Mouse (Mus musculus) MEL (cell line): ENCODE results near the gene Hoxa3.

Source experiments
- CHD1 ChIP-seq: IDR thresholded peaks from 2 replicates; pipeline ENCODE4 v1.6.1; 2012; ENCODE audit warnings: low read depth, mild to moderate bottlenecking, inconsistent platforms, low read length, improper control_type of control experiment
- CTCF ChIP-seq, 3 experiments: IDR thresholded peaks in 2 of 3; conservative IDR thresholded peaks in 1 of 3; 2 replicates each; pipeline ENCODE4 v1.5.1; 2011 to 2012; ENCODE audit warnings: low read length in 3 of 3, low read depth in 2 of 3, mild to moderate bottlenecking in 2 of 3, improper control_type of control experiment in 1 of 3, inconsistent platforms in 1 of 3, mixed read lengths in 1 of 3, moderate library complexity in 1 of 3; ENCODE audit not compliant: control insufficient read depth in 1 of 3, insufficient read depth in 1 of 3, poor library complexity in 1 of 3, severe bottlenecking in 1 of 3
- EP300 ChIP-seq, 2 experiments: IDR thresholded peaks; 2 replicates each; pipeline ENCODE4 v1.6.1; 2011; ENCODE audit warnings: improper control_type of control experiment in 2 of 2, low read length in 2 of 2, low read depth in 1 of 2, mild to moderate bottlenecking in 1 of 2
- ETS1 ChIP-seq: IDR thresholded peaks from 2 replicates; pipeline ENCODE4 v1.6.1; 2012; ENCODE audit warnings: low read depth, mild to moderate bottlenecking, inconsistent platforms, low read length, improper control_type of control experiment, moderate library complexity
- GATA1 ChIP-seq: IDR thresholded peaks from 2 replicates; pipeline ENCODE4 v1.6.1; 2011; ENCODE audit warnings: low read depth, low read length, improper control_type of control experiment
- MAX ChIP-seq: IDR thresholded peaks from 2 replicates; pipeline ENCODE4 v1.6.1; 2011; ENCODE audit warnings: low read length, improper control_type of control experiment
- POLR2AphosphoS2 ChIP-seq: IDR thresholded peaks from 2 replicates; pipeline ENCODE4 v1.6.1; 2011; ENCODE audit warnings: low read length, improper control_type of control experiment
- SMC3 ChIP-seq: IDR thresholded peaks from 2 replicates; pipeline ENCODE4 v1.6.1; 2011; ENCODE audit warnings: low read depth, low read length, improper control_type of control experiment
- UBTF ChIP-seq: IDR thresholded peaks from 2 replicates; pipeline ENCODE4 v1.6.1; 2012; ENCODE audit warnings: low read depth, mild to moderate bottlenecking, inconsistent platforms, low read length, improper control_type of control experiment, moderate library complexity, borderline replicate concordance; ENCODE audit not compliant: insufficient read depth
- USF1 ChIP-seq: IDR thresholded peaks from 2 replicates; pipeline ENCODE4 v1.6.1; 2014; ENCODE audit warnings: low read depth, mild to moderate bottlenecking, inconsistent platforms, low read length, improper control_type of control experiment, moderate library complexity
- ZC3H11A ChIP-seq: IDR thresholded peaks from 2 replicates; pipeline ENCODE4 v1.6.1; 2012; ENCODE audit warnings: low read depth, mild to moderate bottlenecking, inconsistent platforms, low read length, improper control_type of control experiment
- ZNF384 ChIP-seq: IDR thresholded peaks from 2 replicates; pipeline ENCODE4 v1.6.1; 2012; ENCODE audit warnings: low read depth, mild to moderate bottlenecking, inconsistent platforms, low read length, improper control_type of control experiment

DNA sequence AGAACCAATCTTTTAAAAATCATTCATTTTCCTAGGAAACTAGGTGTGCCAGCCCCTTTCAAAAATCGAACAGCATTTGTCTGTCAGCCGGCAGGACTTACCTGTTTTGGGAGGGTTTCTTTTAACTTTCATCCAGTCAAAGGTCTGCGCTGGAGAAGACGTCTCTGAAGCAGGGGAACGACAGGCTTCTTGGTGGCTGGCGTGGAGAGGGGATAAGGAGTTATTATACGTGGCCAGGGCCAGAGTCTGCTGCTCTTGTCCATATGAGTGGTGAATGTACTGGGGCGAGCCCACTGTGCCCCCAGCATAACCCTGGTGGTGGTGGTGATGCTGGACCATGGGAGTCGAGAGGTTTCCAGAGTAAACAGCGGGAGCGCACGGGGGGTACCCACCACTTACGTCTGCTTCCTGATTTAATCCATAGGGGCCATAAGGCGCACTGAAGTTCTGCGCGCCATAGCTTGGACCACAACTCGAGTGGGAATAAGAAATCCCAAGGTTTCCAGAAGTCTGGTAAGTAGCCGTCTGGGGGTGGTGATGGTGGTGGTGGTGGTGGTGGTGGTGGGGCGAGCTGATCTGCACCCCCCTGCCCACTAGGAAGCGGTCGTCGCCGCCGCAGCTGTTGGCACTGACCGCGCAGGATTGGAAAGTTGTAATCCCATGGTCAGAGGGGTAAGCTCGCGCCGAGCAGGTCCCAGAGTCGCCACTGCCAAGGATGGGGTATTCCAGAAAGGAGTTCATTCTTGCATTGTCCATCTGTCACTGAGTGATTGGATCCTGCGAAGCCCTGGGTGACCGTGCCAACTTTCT is 55.5 kb downstream of the Hoxa3 start:
- no peak for TF ChIP-seq ZC3H11A
- no peak for TF ChIP-seq CTCF (IDR thresholded peaks at IDR 0.05 in 2 of 3, conservative IDR thresholded peaks at IDR 0.05 in 1 of 3; ENCODE audit: control insufficient read depth in 1 of 3, insufficient read depth in 1 of 3, low read depth in 2 of 3, low read length in 3 of 3, poor library complexity in 1 of 3, severe bottlenecking in 1 of 3)
- no peak for TF ChIP-seq MAX
- no peak for TF ChIP-seq CHD1
- TF ChIP-seq ZNF384 = no peak
- no peak for TF ChIP-seq POLR2AphosphoS2
- TF ChIP-seq EP300 (IDR thresholded peaks at IDR 0.05; ENCODE audit: low read depth in 1 of 2, low read length in 2 of 2) = no peak
- no peak for TF ChIP-seq UBTF
- no peak for TF ChIP-seq ETS1
- no peak for TF ChIP-seq GATA1
- TF ChIP-seq USF1 = no peak
- no peak for TF ChIP-seq SMC3
